Mouse (Mus musculus) megakaryocyte, adult 5-6 weeks (primary cell): ENCODE results near the gene Dgkh. TPM values are rescaled to one million over a fixed set of nuclear protein-coding genes. Genes with fewer than 3 reads are reported as not detected.

Source experiments
- ATAC-seq: 2 replicates; pipeline ENCODE4 v1.8.0; 2016; ENCODE audit warnings: mild to moderate bottlenecking, inconsistent platforms; ENCODE audit not compliant: poor library complexity, severe bottlenecking
- total RNA-seq, 2 experiments: library from RNA; stranded (forward) in 1 of 2; stranded (reverse) in 1 of 2; fragments of 153-499, 151-499 nt in 1 of 2; fragments of 221-1000, 200-1000 nt in 1 of 2; gene quantifications; 2 replicates each; pipeline versions ENCODE4 v1.2.3 to v1.2.4; 2015 to 2017

Gene Dgkh
- total RNA-seq, 2 experiments from 2014 or later: 3.5 to 5.9 TPM

DNA sequence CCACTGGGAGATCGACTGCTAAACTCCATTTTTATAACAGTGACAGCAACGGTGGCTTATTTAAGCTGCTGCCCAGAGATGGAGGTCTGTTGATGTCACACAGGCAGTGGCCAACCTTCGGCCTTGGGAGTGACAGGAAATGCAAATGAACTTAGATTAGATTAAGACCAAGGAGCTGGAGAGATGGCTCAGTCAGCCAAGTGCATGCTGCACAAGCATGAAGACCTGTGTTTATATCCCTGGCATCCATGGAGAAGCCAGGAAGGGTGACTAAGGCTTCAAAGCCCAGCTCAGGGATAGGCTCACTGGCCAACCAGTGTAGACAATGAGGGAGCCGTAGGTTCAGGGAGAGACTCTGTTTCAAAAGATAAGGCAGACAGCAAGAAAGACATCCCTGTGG is 48.4 kb downstream of the Dgkh start:
- ATAC-seq: no peak

DNA sequence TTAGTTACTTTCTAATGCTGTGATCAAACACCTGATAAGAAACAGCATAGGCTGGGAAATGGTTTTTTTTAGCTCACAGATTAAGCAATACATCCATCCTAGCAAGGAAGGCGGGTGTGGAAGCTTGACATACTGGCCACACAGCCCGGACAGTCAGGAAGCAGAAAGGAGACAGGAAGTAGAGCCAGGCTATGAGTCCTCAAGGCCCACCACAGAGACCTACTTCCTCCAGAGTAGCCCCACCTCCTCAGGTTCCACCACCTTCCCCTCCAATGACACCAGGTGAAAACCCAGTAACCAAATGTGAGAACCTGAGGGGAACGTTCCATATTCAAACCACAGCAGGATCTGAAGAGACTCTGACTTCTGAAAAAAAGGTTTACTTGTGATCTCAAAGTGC is 53.6 kb downstream of the Dgkh start:
- ATAC-seq: peak; percentile 68

GRCm38 (mm10) chr14:78677852-78678588 is 54.6 kb downstream of the Dgkh start:
- peak; percentile 46 for ATAC-seq

DNA sequence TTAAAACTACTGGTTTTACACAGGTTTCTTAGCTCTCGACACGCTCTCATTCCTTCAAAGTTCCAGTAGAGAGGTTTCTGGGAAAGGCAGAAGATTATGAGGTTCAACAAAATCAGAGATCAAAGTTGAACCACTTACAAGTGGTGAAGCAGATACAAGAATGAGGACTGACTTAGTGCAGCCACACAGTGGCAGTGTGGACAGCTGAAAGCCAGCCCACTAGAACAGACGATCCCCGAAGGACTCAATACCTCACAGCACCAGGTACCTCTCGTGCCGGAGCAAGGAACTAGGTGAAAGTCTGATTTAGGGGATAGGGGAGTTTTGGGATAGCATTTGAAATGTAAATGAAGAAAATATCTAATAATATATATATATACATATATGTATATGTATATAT is 56.1 kb downstream of the Dgkh start:
- ATAC-seq: no peak

GRCm38 (mm10) chr14:78674606-78675005 is 58.0 kb downstream of the Dgkh start:
- no peak for ATAC-seq

DNA sequence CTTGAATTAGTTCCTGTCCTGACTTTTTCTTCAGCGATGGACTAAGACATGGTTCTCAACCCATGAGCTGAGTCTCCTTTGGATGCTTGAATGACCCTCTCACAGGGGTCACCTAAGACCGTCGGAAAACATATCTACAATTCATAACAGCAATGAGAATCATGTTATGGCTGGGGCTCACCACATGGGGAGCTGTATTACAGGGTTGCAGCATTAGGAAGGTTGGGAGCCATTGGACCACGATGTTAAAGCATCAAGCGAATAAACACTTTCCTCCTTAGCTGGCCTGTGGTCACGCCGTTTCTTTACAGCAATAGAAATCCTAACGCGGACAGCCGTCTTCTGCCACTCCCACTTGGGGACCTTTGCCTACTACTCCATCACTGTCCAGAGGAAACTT is 62.6 kb downstream of the Dgkh start:
- ATAC-seq: peak; percentile 48; the same call in 1 of the 2 replicates

- peak; percentile 94 for ATAC-seq
Observed at GRCm38 (mm10) chr14:78668291-78668690, 64.3 kb downstream of the Dgkh start.

DNA sequence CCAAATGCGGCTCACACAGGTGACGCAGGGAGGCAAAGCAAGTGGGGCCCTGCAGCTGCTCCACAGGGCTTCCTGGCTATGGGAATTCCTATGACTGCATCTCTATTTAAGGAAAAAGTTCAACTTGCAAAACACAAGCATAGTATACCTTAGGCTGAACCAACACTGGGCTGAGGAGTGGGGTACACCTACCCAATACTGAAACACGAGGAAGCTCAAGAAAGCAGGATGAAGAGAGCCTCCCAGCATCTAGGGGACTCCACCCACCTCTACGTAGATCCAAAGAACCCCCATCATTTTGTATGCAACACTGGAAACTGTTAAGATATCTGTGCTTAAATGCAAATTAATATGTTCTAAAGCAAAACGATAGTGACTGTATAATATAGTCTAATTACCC is 64.8 kb downstream of the Dgkh start:
- no peak for ATAC-seq

DNA sequence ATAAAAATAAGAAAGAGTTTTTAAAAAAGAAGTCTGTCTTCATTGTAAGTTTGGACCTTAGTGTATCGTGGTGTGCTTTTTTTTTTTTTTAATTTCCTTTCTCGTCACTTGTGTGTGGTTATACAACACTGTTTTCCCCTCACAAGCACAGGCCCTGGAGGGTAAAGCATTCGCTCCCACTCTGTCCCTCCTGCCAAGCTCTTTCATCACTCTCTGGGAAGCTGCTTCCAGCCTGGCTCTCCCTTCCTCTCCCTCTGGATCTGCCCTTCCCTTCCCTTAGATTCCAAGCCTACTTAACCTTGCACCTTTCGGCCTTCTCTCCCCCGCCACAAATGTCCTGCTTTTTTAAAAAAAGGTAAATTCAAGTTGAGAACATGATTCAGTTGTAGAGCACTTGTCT is 69.9 kb downstream of the Dgkh start:
- ATAC-seq: no peak

DNA sequence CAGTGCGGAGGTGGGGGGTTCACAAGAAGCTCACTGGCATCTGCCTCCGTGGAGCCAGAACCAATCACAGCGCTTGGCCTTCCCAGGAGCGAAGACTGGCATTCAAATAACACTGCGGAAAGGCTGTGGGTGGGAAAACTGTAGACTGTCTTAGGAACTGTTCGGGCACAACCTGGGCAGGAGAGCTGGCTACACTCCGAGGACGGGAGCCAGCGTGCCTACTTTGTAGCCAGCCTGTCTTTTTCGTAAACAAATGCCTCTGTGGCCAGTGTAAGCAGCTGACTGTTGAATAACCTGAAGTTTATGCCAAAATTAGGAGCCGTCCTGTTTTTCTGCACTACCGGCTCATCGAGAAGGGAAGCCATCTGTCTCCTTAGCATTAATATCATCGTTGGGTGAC is 71.1 kb downstream of the Dgkh start:
- ATAC-seq: no peak

DNA sequence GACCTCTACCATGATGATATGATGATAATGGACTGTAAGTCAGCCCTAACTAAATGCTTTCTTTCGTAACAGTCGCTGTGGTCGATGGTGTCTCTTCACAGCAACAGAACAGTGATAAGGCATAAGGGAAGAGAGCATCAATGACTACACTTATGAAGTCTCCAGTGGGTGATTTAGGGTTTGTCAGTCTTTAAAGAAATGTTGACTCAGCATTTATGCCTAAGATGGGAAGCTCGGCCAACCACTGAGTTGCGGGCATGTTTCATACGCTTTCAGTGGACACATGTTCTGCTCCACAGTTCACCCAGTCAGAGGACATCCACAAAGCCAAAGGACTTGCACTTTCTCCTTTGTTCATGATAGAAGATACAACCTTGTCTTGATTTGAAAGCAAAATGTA is 73.9 kb downstream of the Dgkh start:
- ATAC-seq: no peak

GRCm38 (mm10) chr14:78656832-78657626 is 75.5 kb downstream of the Dgkh start:
- no peak for ATAC-seq

GRCm38 (mm10) chr14:78654939-78655556 is 77.5 kb downstream of the Dgkh start:
- no peak for ATAC-seq

DNA sequence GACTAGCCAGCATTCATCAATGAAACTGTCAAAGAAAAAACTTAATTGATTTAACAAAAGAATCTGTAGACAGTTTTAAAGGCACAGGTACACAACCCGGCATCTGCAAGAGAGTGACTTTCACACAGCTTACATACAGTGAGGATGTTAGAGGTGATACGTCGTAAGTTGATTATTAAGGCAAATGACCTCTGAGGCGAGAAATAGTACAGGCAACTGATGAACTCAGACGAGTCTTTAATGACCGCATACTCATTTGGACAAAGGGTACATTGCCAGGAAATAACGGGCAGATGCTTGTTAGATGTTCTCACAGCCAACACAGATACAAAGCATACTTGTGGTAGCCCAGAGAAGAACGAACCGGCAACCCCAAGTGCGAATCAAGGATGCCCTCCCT is 78.4 kb downstream of the Dgkh start:
- no peak for ATAC-seq

DNA sequence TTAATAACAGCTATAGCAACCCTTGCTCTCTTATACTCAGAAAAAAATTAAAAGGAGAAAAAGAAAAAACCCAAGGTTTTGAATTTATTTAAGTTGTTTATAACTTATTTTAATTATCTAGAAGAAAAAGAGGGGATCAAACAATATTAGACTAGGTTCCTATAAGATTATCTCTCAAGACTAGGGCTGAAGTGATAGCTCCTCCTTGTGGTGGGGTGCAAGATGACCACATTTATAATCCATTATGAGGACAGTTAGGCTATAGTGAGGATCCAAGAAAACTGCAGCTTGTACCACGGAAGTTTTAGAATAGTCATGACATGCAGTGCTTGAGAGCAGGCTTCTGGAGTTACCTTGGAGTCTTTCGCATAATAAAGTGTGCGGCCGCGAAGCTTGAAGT is 79.2 kb downstream of the Dgkh start:
- ATAC-seq: no peak

- ATAC-seq: peak; percentile 10; the same call in 1 of the 2 replicates
Observed at GRCm38 (mm10) chr14:78651696-78652095, 80.9 kb downstream of the Dgkh start.

- peak; percentile 79 for ATAC-seq
Observed at GRCm38 (mm10) chr14:78650379-78651095, 82.0 kb downstream of the Dgkh start.

- peak; percentile 74 for ATAC-seq
Observed at GRCm38 (mm10) chr14:78649525-78650274, 82.9 kb downstream of the Dgkh start.

- no peak for ATAC-seq
Observed at GRCm38 (mm10) chr14:78645622-78646021, 87.0 kb downstream of the Dgkh start.

GRCm38 (mm10) chr14:78641314-78641713 is 91.3 kb downstream of the Dgkh start:
- no peak for ATAC-seq
